Mouse (Mus musculus): ENCODE measurements around the gene Ufd1.

Gene Ufd1

DNA sequence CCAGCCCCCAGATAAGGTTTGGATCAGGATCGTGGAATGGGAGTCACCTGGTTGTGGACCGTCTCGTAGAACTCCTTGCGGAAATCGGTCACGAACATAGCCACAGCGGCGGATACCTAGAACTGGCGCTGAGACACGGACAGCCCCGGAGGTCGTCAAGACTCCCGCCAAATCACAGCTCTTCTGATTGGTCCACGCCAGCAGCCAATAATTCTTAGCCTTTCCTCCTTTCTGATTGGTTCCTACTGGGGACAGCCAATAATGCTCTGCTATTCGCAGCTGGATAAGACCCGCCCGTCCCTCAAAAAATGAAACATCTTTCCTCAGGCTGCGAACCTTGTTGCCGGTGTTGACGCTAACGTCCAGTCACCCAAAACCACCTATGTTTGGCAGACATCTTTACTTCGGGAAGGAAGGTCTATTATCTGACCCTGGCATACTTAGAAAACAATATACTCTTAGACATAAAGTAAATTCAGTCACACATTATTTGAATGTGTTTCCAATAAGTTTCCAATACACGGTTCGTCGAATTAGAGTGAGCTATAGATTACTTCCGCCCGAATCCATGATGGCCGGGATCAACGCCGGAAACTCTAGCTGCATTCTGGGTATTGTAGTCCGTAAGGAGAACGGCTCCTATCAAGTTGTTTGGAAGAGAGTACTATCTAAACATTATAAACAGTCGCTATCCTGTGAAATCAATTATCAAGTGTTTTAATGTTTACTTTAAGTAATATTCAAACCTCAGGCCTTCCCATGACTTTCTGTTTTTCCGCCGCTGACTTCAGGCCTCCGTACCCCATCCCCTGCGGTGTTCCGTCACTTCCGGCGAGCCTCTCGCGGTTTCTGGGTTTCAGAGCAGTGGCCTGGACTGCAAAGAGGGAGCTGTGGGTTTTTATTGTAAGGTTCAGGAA lies at the start of gene Ufd1, which contains the start of gene Cdc45:
TSS of gene Ufd1 (plus strand) at position 312 of the 917 bp plus-strand sequence.
TSS of gene Cdc45 (minus strand) at position 520 of the 917 bp plus-strand sequence.
- peak; percentile 80 to 91 for DNase-seq (ENCODE audit: low spot score in 2 of 2)

DNA sequence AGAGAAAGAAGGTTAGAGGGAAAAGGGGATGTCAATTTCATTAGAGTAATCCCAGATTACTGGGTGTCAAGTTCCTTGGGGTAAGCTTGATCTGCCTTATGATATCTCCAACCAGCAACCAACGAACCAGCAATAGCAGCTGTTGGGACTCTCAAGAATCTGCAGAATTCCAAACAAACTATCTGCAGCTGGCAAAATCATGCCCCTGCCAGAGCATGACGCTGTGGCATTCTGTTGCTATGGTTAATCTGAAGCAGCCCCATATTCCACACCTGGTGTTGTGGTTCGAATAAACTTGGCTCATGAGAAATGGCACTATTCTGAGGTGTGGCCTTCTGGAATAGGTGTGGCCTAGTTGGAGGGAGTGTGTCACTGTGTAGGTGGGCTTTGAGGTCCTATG lies 48.6 kb upstream of the Ufd1 start:
- DNase-seq (ENCODE audit: low spot score in 2 of 2), result no peak

DNA sequence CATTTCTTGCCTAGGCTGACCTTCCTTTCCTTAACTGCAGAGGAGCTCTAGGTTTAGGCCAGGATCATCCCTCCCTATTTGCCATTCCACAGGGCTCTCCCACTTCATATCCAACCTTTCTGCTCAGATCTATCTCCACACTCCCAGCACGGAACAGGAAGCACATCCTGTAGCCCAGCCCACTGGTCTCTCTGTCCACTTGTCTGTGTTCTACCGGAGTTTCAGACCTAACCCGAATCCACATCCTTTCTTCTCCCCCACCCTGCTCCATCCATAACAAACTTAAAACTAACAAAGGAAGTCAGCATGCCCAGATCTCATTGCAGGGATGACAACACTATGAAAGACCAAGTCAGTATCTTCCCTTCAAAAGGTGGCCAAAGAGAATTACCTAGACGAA lies 45.2 kb upstream of the Ufd1 start:
- DNase-seq (ENCODE audit: low spot score in 2 of 2), result no peak

DNA sequence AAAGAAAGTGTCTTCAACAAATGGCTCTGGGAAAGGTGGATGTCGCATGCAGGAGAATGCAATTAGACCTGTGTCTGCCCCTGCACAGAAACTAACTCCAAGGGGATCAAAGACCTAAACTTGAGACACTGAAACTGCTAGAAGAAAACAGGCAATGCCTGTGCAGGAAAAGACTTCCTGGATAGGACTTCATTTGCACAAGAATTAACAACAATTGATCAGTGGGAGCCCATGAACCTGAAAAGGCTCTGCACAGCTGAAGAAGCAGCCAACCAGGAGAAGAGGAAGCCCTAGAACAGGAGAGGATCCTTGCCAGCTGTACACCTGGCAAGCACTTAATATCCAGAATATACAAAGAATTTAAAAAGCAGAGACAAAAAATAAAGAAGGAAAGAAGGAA lies 42.1 kb upstream of the Ufd1 start:
- DNase-seq (ENCODE audit: low spot score in 2 of 2), result no peak

DNA sequence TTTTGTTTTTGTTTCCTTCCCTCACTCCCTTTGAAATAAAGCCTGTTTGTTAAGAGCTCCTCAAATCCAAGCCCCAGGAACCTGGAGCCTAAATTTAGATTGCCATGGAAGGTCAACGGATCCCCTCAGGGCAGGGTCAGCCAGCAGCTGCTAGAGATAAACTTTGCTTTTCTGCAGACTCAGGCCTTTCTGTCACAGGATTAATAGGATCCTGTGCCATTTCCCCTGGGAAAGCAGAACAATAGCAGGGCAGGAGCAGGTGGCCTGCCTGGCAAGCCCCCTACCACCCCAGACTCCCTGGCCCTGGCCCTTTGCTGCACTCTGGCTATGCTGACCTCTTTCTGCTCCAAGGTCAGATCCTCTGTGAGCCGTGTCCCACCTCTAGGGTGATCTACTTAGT lies 37.6 kb upstream of the Ufd1 start:
- no peak for DNase-seq (ENCODE audit: low spot score in 2 of 2)

DNA sequence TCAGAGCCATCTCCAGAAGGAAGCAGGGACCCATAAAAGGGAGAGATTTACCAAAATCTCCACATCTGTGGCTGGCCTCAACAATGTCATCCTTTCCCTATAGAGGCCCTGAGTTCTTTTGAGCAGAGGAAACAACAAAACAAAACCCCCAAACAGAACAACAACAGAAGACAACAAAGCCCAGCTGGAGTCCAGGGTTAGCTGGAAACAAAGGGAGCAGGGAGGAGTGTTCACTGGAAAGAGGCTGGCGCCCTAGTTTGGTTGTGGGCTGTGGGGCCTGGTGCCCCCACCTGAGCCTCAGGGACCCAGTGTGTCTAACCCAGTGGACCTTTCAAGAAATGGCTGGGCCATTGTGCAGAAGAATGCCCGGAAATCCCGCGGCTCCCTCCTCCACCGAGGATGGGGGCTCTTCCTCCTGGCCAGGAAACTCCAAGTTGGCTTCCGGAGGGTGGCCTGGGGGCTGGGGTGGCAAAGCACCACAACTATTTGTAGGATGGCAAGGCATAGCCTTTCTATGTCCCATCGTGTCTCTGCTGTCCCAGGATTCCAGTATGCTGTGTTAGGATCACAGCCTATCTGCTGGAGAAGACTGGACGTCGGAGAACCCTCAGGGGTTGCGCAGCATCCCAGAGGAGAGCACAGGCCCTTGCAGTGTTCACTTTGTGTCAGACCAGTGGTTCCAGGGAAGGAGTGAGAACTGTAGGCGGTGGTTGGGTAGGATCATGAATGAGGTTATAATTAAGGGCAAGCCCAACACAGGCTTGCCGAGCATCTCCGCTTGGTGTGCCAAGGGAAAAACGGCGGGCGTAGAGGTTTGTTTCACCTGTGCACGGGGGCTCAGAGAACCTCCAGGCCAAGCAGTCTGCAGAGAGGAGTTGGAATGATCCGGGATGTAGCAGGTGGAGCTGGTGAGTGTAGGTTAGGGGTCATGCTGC lies 35.7 kb upstream of the Ufd1 start:
- no peak for DNase-seq (ENCODE audit: low spot score in 2 of 2)

DNA sequence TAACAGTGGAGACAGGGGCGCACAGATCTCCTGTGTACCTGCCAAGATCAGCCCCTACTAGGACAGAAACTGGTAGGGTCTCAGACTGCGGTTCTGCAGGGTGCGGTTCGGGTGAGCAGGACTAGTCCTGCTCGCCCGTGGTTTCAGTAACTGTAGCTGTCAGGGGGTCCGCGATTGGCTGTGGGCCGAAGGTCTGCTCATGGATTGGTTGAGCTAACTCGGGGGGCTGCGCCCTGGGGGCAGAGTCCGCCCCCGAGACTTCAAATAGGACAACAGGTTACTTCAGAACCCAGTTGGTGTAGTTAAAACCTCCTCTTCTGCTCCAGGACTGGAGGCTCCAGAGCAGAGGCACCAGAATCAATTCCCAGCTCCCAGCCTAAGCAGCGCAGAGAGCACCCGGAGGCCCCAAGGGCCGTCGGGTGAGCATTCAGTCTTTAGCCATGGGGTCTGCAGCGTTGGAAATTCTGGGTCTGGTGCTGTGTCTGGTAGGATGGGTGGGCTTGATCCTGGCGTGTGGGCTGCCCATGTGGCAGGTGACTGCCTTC lies 35.0 kb upstream of the Ufd1 start, which contains the start of gene Cldn5:
TSS of gene Cldn5 (plus strand) at position 292 of the 545 bp plus-strand sequence.
- no peak for DNase-seq (ENCODE audit: low spot score in 2 of 2)

DNA sequence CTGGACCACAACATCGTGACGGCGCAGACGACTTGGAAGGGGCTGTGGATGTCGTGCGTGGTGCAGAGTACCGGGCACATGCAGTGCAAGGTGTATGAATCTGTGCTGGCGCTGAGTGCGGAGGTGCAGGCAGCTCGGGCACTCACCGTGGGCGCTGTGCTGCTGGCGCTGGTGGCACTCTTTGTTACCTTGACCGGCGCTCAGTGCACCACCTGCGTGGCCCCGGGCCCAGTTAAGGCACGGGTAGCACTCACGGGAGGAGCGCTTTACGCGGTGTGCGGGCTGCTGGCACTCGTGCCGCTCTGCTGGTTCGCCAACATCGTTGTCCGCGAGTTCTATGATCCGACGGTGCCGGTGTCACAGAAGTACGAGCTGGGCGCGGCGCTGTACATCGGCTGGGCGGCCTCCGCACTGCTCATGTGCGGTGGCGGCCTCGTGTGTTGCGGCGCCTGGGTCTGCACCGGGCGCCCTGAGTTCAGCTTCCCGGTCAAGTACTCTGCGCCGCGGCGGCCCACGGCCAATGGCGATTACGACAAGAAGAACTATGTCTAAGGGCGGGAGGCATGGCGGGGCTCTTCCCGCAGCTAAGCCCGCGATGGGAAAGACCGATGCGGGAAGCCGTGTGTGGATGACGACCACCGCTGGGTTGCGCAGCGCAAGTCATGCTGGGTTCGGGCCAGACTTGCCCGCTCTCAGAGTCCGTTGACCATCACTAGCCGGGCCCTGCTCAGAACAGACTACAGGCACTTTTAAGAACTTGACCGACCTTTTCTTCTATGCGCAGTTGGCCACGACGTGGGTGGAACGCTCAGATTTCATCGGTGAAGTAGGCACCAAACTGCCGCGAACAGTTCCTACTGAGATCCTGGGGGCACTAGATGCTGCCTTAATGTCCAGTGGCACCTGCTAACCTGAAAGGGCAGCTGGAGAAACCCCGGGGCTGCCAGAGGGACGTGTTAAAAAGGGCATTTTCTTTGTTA lies 34.2 kb upstream of the Ufd1 start:
- DNase-seq (ENCODE audit: low spot score in 2 of 2), result no peak

DNA sequence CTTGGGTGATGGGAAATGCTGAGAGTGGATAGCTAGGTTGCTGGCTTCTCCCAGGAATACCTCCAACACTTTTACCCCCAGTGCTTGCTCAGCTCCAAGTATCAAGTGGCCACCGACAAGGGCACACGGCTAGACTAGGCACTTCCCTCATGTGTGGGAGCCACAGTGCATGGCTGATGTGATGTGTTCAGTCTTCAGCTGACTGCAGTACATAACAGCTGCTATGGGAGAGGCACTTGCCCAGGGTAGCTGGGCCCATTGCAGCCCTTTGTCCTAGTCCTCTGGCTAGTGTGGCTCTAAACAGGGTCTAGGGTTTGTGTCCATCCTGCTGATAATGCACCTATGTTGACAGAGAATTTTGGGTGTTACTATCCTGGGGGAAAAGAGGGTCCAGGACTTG lies 33.1 kb upstream of the Ufd1 start:
- no peak for DNase-seq (ENCODE audit: low spot score in 2 of 2)

DNA sequence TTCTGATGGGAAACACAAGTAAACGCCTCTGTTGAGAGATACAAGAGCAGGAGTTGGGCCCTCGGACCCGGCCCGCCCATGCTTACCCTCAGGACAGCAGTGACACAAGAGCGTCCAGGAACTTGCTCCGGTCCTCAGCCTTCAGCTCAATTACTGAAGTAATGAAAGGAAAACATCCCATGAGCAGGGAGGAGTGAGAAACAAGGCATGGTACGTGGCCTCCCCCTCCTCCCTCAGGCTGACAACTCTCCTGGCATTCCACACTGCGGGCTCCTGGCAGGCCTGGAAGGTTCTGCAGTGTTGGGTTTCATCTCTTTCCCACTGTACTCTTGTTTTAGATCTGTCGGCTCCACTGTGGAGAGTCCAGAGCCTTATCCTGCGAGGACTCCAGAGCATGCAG lies 29.8 kb upstream of the Ufd1 start:
- no peak for DNase-seq (ENCODE audit: low spot score in 2 of 2)

DNA sequence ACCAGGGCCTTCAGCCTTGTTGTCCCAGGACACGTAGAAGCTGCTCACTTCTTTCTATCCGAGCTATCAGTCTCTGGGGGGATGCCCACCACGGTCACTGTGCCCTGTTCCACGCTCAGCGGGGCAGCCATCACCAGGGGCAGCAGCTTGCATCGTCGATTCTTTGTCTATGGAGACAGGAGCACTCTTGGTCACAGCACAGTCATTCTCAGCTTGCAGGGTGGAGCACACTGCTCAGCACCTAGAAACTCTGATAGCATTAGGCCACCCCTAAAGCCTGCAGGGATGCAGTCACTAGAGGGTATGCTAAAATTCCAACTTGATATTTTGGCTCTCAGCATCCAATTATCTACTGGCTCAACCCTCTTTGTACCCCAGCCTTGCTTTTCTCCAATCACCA lies 26.6 kb upstream of the Ufd1 start:
- no peak for DNase-seq (ENCODE audit: low spot score in 2 of 2)

DNA sequence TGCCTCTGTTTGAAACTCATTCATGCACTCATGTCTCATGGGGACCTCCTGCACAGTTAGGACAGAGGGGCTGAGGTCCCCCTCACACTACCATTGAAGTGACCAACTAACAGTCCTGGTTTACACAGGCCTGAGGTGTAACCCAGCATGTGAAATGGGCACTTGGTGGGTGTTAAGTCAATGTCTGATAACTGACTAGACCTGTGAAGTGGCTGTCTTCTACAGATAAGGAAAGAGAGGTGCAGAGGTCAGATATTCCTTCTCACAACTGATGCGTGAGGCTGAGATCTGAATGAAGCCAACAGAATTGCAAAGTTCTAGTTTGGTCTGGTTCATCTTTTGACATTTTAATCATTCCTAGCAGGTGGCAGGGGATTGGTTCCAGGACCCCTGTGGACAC lies 26.1 kb upstream of the Ufd1 start:
- no peak for DNase-seq (ENCODE audit: low spot score in 2 of 2)

DNA sequence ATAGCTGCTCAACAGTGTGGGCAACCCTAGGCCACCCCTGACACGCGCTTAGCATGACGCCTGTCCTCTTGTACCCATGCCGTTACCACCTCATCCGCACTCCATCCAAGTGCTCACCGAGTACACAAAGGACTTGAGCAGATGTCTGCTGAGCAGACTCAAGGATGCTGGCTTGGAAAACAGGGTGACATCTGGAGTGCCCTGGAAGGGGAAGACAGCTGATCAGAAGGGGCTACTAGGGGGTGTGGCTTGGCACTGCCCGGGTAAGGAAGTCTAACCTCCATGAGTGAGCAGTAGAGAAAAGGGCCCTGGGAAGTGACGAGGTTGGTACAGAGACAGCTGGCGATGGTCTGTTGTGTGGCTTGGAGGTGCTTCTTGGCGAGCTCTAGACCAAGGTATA lies 24.9 kb upstream of the Ufd1 start:
- DNase-seq (ENCODE audit: low spot score in 2 of 2), result no peak

DNA sequence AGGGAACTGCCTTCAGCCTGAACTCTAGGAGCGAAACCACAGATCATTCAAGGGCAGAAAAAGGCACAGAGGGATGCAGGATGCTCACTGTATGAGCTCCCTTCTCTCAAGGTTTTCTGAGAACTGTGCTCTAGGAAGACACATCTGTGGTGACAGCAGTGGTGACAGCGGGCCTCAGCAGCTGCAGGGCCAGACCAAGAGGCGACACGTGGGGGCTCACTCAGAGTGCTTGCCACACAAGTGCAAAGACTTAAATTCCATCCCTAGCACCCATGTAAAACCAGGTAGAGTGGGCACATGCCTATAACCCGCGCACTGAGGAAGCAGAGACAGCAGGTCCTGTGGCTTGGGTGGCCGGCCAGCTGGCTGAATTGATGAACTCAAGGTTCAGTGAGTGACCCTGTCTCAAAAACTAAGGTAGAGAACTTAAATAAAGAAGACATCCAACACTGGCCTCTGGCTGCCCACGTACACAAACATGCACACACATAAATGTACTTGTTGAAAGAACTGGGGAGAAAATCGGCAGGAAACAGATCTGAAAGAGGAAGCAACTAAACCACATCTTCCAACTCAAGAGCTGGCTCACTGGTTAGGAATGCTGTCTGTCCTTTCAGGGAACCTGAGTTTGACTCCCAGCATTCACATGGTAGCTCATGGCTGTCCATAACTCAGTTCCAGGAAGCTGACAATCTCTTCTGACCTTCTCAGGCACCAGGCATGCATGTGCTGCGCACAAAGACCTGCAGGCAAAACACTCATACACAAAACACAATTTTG lies 22.8 kb upstream of the Ufd1 start:
- DNase-seq (ENCODE audit: low spot score in 2 of 2), result no peak

DNA sequence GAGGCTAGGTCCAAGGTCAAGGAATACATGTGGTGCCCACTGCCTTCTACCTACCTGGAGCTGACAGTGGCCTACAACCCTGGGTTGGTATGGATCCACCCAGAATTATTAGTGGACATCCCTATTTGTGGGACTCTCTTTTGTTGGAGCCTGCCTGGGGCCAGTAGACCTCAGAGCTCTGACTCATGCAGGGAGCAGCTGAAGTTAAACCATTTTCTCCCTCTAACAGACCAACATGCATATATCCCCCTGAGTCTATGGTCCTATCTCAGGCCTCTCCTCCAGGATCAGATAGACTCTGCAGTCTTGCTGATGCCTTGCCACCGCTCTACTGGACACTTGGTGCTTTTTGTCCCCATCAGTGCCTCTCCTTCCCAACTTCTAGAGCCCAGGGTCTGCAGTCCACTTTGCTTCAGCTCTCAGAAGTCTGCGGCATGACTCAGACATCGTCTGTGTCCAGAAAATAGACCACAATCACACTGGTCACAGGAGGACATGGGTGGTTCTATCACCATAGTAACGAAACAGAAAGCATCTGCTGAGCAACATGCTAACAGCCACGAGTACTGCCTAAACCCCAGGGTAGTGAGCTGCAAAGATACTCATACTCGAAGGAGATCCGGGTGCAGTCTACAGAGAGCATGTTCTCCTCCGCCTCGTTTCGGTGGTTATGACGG lies 16.2 kb upstream of the Ufd1 start:
- peak; percentile 20 to 29 for DNase-seq (ENCODE audit: low spot score in 2 of 2)

DNA sequence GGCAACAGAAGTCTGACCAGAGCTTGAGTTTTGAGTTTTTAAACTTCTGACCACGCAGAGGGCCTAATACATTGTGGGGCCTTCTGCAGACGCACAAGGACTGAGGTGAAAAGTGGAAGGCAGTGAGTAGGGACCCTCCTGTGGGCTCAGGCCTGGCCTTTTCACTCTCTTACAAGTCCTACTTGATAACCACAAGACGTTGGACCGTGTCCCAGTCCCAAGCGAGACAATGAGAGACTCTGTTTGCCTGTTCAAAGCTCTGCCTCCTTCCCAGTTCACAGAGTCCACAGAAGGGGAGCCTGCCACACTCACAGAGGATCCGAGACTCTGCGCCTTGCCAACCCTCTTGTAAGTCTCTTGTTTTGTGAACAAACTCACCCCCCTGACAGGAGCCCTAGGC lies 14.9 kb upstream of the Ufd1 start:
- no peak for DNase-seq (ENCODE audit: low spot score in 2 of 2)

DNA sequence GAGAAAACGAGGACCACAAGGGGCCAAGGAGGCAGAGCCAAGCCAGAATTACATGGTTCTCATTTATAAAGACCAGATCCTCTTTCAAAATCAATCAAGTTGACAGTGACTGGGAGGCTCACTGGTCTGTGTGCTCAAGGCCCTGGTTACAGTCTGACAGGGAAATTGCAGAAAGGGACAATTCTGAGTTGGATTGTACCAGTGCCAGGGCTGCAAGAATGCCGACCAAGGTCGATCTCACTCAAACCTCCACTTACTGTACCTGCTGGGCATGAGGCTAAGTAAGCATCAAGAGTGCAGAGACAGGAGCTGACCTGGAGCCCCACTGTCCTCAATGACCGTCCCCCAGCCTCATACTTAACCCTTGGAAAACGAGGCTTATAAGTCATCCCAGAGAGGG lies 13.4 kb upstream of the Ufd1 start:
- DNase-seq (ENCODE audit: low spot score in 2 of 2), result no peak

DNA sequence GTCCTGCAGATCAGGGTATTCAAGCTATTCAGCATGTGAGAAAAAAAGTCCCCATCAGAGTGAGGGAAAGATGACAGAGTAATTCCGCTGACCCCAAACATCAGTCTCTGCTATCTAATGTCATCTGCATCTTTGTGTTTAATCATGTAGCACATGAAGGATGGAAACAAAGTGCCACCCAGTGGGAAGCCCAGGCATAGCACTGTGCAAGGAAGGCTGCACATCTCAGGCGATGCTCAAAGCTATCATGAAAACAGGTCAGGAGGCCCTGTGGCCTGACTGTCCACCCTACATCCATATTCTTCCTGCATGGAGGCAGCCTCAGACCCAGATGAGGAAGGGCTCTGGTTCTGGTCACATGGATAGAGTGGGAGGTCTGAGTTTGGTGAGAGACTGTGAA lies 12.7 kb upstream of the Ufd1 start:
- DNase-seq (ENCODE audit: low spot score in 2 of 2), result peak; percentile 44 to 64

DNA sequence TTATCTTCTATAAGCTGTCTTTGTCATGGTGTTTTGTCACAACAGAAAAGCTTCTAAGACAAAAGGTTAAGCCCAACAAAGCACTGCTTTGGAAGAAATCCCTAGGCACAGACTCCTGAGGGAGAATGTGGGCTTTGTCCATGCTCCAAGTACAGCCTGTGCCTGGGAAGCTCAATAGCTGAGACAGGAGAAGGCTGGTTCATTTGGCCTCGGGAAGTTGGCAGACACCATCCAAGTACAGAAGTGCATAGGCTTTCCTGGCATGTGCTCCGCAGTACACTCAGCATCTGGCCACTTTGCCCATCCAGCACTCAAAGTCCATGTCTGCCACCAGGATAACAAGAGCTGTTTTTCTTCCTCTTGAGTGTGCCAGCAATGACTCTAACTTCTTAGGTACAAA lies 5.8 kb upstream of the Ufd1 start:
- DNase-seq (ENCODE audit: low spot score in 2 of 2), result no peak

DNA sequence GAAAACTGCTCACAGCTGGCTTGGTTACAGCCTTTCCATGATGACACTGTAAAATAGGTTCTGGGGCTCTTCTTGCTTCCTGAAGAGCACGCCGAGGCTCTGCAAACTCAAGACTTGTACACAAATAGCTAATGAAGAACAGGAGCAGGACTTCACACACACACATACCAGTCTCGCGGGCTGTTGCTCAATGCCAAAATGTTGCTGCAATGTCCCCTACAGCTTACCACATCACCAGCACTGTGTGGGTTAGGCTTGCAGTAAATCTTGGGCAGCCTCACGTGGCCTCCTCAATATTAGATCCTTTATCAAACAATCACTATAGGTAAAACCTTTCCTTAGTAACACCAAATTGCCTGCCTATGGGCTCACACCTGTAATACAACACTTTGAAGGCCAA lies 2.6 kb upstream of the Ufd1 start:
- no peak for DNase-seq (ENCODE audit: low spot score in 2 of 2)
